Mouse (Mus musculus) MEL (cell line): ENCODE results near the gene Hipk3. TPM values are rescaled to one million over a fixed set of nuclear protein-coding genes. Genes with fewer than 3 reads are reported as not detected.

ENCODE experiments used
- DNase-seq: peaks from one replicate; pipeline ENCODE4 v3.0.0; 2011; ENCODE audit warnings: low read depth, low spot score
- H3K27ac ChIP-seq: 2 replicates; pipeline ENCODE4 v1.5.1; 2012; ENCODE audit warnings: low read depth, mild to moderate bottlenecking, control low read depth, low read length, moderate library complexity; ENCODE audit not compliant: control insufficient read depth
- H3K27me3 ChIP-seq, 2 experiments: fragments of 150-350 bp in 1 of 2; sonication (generic) in 1 of 2; 2 replicates each; pipeline ENCODE4 v1.6.1; 2012; ENCODE audit warnings: low read length in 2 of 2, mild to moderate bottlenecking in 2 of 2, improper control_type of control experiment in 1 of 2, moderate library complexity in 1 of 2; ENCODE audit not compliant: insufficient read depth in 2 of 2, control insufficient read depth in 1 of 2
- H3K36me3 ChIP-seq, 2 experiments: 2 replicates each; pipeline ENCODE4 v1.6.1; 2012 to 2014; ENCODE audit warnings: low read length in 2 of 2, improper control_type of control experiment in 1 of 2, inconsistent platforms in 1 of 2, mild to moderate bottlenecking in 1 of 2; ENCODE audit not compliant: insufficient read depth in 2 of 2, control insufficient read depth in 1 of 2
- H3K4me1 ChIP-seq, 2 experiments: fragments of 150-350 bp in 1 of 2; sonication (generic) in 1 of 2; 2 replicates each; pipeline ENCODE4 v1.6.1; 2012; ENCODE audit warnings: low read length in 2 of 2, improper control_type of control experiment in 1 of 2, mild to moderate bottlenecking in 1 of 2; ENCODE audit not compliant: insufficient read depth in 2 of 2, control insufficient read depth in 1 of 2
- H3K4me3 ChIP-seq, 2 experiments: fragments of 150-350 bp in 1 of 2; sonication (generic) in 1 of 2; 2 replicates each; pipeline ENCODE4 v1.5.1; 2012; ENCODE audit warnings: low read depth in 2 of 2, low read length in 2 of 2, mild to moderate bottlenecking in 2 of 2, moderate library complexity in 2 of 2, control low read depth in 1 of 2, improper control_type of control experiment in 1 of 2; ENCODE audit not compliant: control insufficient read depth in 1 of 2, insufficient read depth in 1 of 2
- H3K79me2 ChIP-seq: 2 replicates; pipeline ENCODE4 v1.6.1; 2012; ENCODE audit warnings: mild to moderate bottlenecking, low read length, moderate library complexity; ENCODE audit not compliant: control insufficient read depth, poor library complexity, insufficient read depth
- H3K9ac ChIP-seq: 2 replicates; pipeline ENCODE4 v1.6.1; 2012; ENCODE audit warnings: low read depth, mild to moderate bottlenecking, control low read depth, low read length, moderate library complexity; ENCODE audit not compliant: control insufficient read depth, poor library complexity, severe bottlenecking
- H3K9me3 ChIP-seq: fragments of 150-350 bp; sonication (generic); replicated peaks from 2 replicates; pipeline ENCODE4 v1.6.1; 2012; ENCODE audit warnings: mild to moderate bottlenecking, low read length, improper control_type of control experiment, moderate library complexity; ENCODE audit not compliant: insufficient read depth
- BHLHE40 ChIP-seq: IDR thresholded peaks from 2 replicates; pipeline ENCODE4 v1.6.1; 2012; ENCODE audit warnings: low read depth, mild to moderate bottlenecking, inconsistent platforms, low read length, improper control_type of control experiment, borderline replicate concordance
- CHD1 ChIP-seq: IDR thresholded peaks from 2 replicates; pipeline ENCODE4 v1.6.1; 2012; ENCODE audit warnings: low read depth, mild to moderate bottlenecking, inconsistent platforms, low read length, improper control_type of control experiment
- EP300 ChIP-seq, 2 experiments: IDR thresholded peaks; 2 replicates each; pipeline ENCODE4 v1.6.1; 2011; ENCODE audit warnings: improper control_type of control experiment in 2 of 2, low read length in 2 of 2, low read depth in 1 of 2, mild to moderate bottlenecking in 1 of 2
- GABPA ChIP-seq: IDR thresholded peaks from 2 replicates; pipeline ENCODE4 v1.6.1; 2012; ENCODE audit warnings: low read depth, mild to moderate bottlenecking, inconsistent platforms, low read length, improper control_type of control experiment, moderate library complexity
- JUND ChIP-seq: IDR thresholded peaks from 2 replicates; pipeline ENCODE4 v1.6.1; 2011; ENCODE audit warnings: low read depth, mild to moderate bottlenecking, improper control_type of control experiment, low read length
- MXI1 ChIP-seq: IDR thresholded peaks from 2 replicates; pipeline ENCODE4 v1.6.1; 2011; ENCODE audit warnings: mild to moderate bottlenecking, low read depth, low read length, improper control_type of control experiment
- MYC ChIP-seq: IDR thresholded peaks from 2 replicates; pipeline ENCODE4 v1.6.1; 2011; ENCODE audit warnings: low read depth, mild to moderate bottlenecking, low read length, improper control_type of control experiment, moderate library complexity
- NRF1 ChIP-seq: IDR thresholded peaks from 2 replicates; pipeline ENCODE4 v1.6.1; 2014; ENCODE audit warnings: low read depth, mild to moderate bottlenecking, inconsistent platforms, low read length, improper control_type of control experiment, moderate library complexity; ENCODE audit not compliant: poor library complexity, insufficient read depth, severe bottlenecking
- POLR2AphosphoS2 ChIP-seq: IDR thresholded peaks from 2 replicates; pipeline ENCODE4 v1.6.1; 2011; ENCODE audit warnings: low read length, improper control_type of control experiment
- SIN3A ChIP-seq: IDR thresholded peaks from 2 replicates; pipeline ENCODE4 v1.6.1; 2012; ENCODE audit warnings: low read length, improper control_type of control experiment, inconsistent platforms
- TAL1 ChIP-seq: IDR thresholded peaks from 2 replicates; pipeline ENCODE4 v1.6.1; 2012; ENCODE audit warnings: mild to moderate bottlenecking, inconsistent platforms, low read length, moderate library complexity, mixed read lengths
- UBTF ChIP-seq: IDR thresholded peaks from 2 replicates; pipeline ENCODE4 v1.6.1; 2012; ENCODE audit warnings: low read depth, mild to moderate bottlenecking, inconsistent platforms, low read length, improper control_type of control experiment, moderate library complexity, borderline replicate concordance; ENCODE audit not compliant: insufficient read depth
- USF1 ChIP-seq: IDR thresholded peaks from 2 replicates; pipeline ENCODE4 v1.6.1; 2014; ENCODE audit warnings: low read depth, mild to moderate bottlenecking, inconsistent platforms, low read length, improper control_type of control experiment, moderate library complexity
- USF2 ChIP-seq, 2 experiments: IDR thresholded peaks; 2 replicates each; pipeline ENCODE4 v1.6.1; 2011 to 2012; ENCODE audit warnings: improper control_type of control experiment in 2 of 2, low read length in 2 of 2, borderline replicate concordance in 1 of 2, inconsistent platforms in 1 of 2, low read depth in 1 of 2, mild to moderate bottlenecking in 1 of 2; ENCODE audit not compliant: insufficient read depth in 1 of 2
- ZC3H11A ChIP-seq: IDR thresholded peaks from 2 replicates; pipeline ENCODE4 v1.6.1; 2012; ENCODE audit warnings: low read depth, mild to moderate bottlenecking, inconsistent platforms, low read length, improper control_type of control experiment
- ZKSCAN1 ChIP-seq: IDR thresholded peaks from 2 replicates; pipeline ENCODE4 v1.6.1; 2012; ENCODE audit warnings: low read depth, mild to moderate bottlenecking, inconsistent platforms, low read length, improper control_type of control experiment, moderate library complexity
- ZMIZ1 ChIP-seq: IDR thresholded peaks from 2 replicates; pipeline ENCODE4 v1.6.1; 2012; ENCODE audit warnings: low read depth, mild to moderate bottlenecking, inconsistent platforms, low read length, improper control_type of control experiment, moderate library complexity
- ZNF384 ChIP-seq: IDR thresholded peaks from 2 replicates; pipeline ENCODE4 v1.6.1; 2012; ENCODE audit warnings: low read depth, mild to moderate bottlenecking, inconsistent platforms, low read length, improper control_type of control experiment
- polyA plus RNA-seq, 2 experiments: library from polyadenylated mRNA; stranded (reverse) in 1 of 2; unstranded in 1 of 2; fragments of >175 nt in 1 of 2; fragments of >200 nt in 1 of 2; gene quantifications; 2 replicates each; pipeline versions ENCODE4 v1.2.1 to v1.2.4; 2012; ENCODE audit warnings: low replicate concordance in 2 of 2, low read depth in 1 of 2; ENCODE audit not compliant: insufficient read length in 2 of 2, insufficient read depth in 1 of 2, missing spikeins in 1 of 2
- total RNA-seq: library from RNA; depleted of rRNA; stranded (reverse); fragments of 300-350 nt; gene quantifications from 2 replicates; pipeline ENCODE4 v1.2.3, GENCODE M21; 2012

Gene Hipk3
- total and polyA plus RNA-seq, 3 experiments, result 11.9 to 19.4 (median 17.0) TPM

DNA sequence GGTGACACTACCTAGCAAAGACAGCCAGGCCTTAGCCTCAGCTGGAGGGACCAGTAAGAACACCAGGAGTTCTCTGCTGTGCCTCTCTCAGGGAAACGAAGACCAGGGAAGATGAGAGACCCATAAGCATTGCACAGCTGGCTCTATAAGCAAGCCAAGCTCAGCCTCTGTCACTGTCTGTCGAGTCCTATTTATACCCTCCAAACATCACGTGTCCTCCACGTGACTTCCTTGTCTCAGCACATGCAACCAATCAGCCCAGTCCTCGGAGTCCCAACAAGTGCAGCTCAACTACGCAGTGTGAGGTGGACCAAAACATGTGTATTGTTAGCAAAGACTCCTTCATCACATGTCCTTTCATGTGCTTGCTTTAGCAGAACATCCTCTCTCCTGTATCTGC lies 111.4 kb downstream of the Hipk3 start:
- Histone ChIP-seq H3K9ac (no peak overlapping the region), H3K27me3 (peaks cover 5 to 10% of the 10 kb centered on the region in 2 experiments), H3K4me1 (no peaks in the 10 kb centered on the region), H3K79me2 (no peaks in the 10 kb centered on the region), H3K36me3 (no peaks in the 10 kb centered on the region), H3K27ac (no peak overlapping the region), H3K9me3 (no peaks in the 10 kb centered on the region), H3K4me3 (no peak overlapping the region)
- DNase-seq, result no peak
- no peak for TF ChIP-seq BHLHE40

DNA sequence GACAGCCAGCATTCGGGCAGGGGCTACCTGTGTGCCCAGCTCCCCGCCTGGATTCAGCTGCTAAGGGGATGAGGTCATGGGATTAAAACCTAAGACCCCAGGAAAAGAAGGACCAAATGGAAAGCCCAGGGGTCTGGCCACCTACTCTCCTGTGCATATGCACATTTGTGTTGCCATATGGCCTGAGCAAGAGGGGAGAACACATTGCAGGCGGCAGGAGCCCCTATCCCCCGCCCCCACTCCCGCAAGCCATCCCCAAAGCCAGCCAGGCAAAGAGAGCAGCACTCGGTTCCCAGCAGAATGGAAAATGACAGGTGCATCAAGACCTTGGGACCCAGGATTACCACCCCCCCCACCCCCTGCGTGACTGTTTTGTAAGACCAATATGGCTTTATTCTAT lies 114.9 kb downstream of the Hipk3 start:
- Histone ChIP-seq H3K9ac (no peak overlapping the region), H3K27ac (no peak overlapping the region), H3K79me2 (no peaks in the 10 kb centered on the region), H3K36me3 (no peaks in the 10 kb centered on the region), H3K4me3 (no peak overlapping the region), H3K9me3 (no peaks in the 10 kb centered on the region), H3K27me3 (peaks cover 3 to 4% of the 10 kb centered on the region in 2 experiments), H3K4me1 (no peaks in the 10 kb centered on the region)
- no peak for TF ChIP-seq POLR2AphosphoS2
- no peak for TF ChIP-seq JUND
- no peak for TF ChIP-seq GABPA
- TF ChIP-seq ZC3H11A, result no peak
- TF ChIP-seq TAL1, result no peak
- no peak for DNase-seq

DNA sequence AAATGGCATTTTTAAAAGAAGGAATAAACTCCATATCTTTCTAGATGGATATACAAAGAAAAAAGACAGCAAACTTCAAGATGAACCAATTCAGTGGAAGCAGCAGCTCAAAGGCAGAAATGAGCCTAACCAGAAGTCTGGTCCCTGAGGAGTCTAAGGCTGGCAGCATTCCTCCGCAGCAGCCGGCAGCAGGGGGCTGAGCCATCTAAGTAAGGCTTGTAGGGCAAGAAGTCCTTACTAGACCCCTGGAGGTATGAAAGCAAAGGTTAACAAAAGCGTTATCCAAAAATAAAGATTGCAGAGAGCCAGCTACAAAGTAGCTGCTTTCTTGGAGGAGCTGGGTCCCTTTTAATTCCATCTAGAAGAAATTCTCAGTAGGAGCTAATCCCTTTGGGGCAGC lies 115.5 kb downstream of the Hipk3 start:
- no peak overlapping the region for H3K4me3 ChIP-seq
- H3K27ac ChIP-seq, result no peak overlapping the region
- no peaks in the 10 kb centered on the region for H3K36me3 ChIP-seq
- H3K4me1 ChIP-seq, result no peaks in the 10 kb centered on the region
- peaks cover 3% of the 10 kb centered on the region in 2 experiments for H3K27me3 ChIP-seq
- H3K9me3 ChIP-seq, result no peaks in the 10 kb centered on the region
- DNase-seq, result no peak
- H3K79me2 ChIP-seq, result no peaks in the 10 kb centered on the region
- TF ChIP-seq ZNF384, result no peak
- no peak for TF ChIP-seq GABPA
- no peak for TF ChIP-seq ZKSCAN1
- no peak for TF ChIP-seq MYC
- no peak for TF ChIP-seq USF2 (IDR thresholded peaks at IDR 0.05; ENCODE audit: borderline replicate concordance in 1 of 2, insufficient read depth in 1 of 2, low read depth in 1 of 2, low read length in 2 of 2)
- TF ChIP-seq MXI1, result no peak
- TF ChIP-seq ZC3H11A, result no peak
- TF ChIP-seq EP300 (IDR thresholded peaks at IDR 0.05; ENCODE audit: low read depth in 1 of 2, low read length in 2 of 2), result no peak
- TF ChIP-seq CHD1, result no peak
- no peak for TF ChIP-seq UBTF
- no peak for TF ChIP-seq ZMIZ1
- no peak for TF ChIP-seq SIN3A
- TF ChIP-seq NRF1, result no peak
- no peak for TF ChIP-seq USF1
- no peak for TF ChIP-seq POLR2AphosphoS2
- no peak overlapping the region for H3K9ac ChIP-seq
